Mouse (Mus musculus) limb, embryonic 10.5 days (tissue): ENCODE results near the gene Slc25a1. TPM values are rescaled to one million over a fixed set of nuclear protein-coding genes. Genes with fewer than 3 reads are reported as not detected.

Source experiments
- DNase-seq: peaks from one replicate; pipeline ENCODE4 v3.0.0-alpha.2; 2017; ENCODE audit warnings: low spot score
- H3K27ac ChIP-seq: fragments of 300-500 bp; sonication (generic); 2 replicates; pipeline ENCODE4 v1.5.1; 2016; ENCODE audit warnings: mild to moderate bottlenecking
- H3K27me3 ChIP-seq: fragments of 300-500 bp; sonication (generic); 2 replicates; pipeline ENCODE4 v1.6.1; 2016; ENCODE audit warnings: low read depth, mild to moderate bottlenecking; ENCODE audit not compliant: poor library complexity, severe bottlenecking
- H3K36me3 ChIP-seq: fragments of 300-500 bp; sonication (generic); 2 replicates; pipeline ENCODE4 v1.6.1; 2016; ENCODE audit warnings: mild to moderate bottlenecking, moderate library complexity
- H3K4me1 ChIP-seq: fragments of 300-500 bp; sonication (generic); 2 replicates; pipeline ENCODE4 v1.6.1; 2016
- H3K4me3 ChIP-seq: fragments of 300-500 bp; sonication (generic); 2 replicates; pipeline ENCODE4 v1.5.1; 2016; ENCODE audit warnings: mild to moderate bottlenecking, moderate library complexity
- H3K9me3 ChIP-seq: fragments of 300-500 bp; sonication (generic); replicated peaks from 2 replicates; pipeline ENCODE4 v1.6.1; 2016; ENCODE audit warnings: mild to moderate bottlenecking
- WGBS: fragments of 180-500 bp; shearing (Covaris S2); methylation state at CpG from one replicate; pipeline ENCODE4 v1.1.7; 2016; 5-methylcytosine and 5-hydroxymethylcytosine counted together
- polyA plus RNA-seq: library from polyadenylated mRNA; unstranded; fragments of >200 nt; fragmentation: Nextera tagmentation; extraction: Ambion mirVana; gene quantifications from 2 replicates; pipeline ENCODE4 v1.2.1, GENCODE M21; 2016

The Slc25a1 gene
- polyA plus RNA-seq, 1 experiment from 2014 or later, result 94.2 TPM

DNA sequence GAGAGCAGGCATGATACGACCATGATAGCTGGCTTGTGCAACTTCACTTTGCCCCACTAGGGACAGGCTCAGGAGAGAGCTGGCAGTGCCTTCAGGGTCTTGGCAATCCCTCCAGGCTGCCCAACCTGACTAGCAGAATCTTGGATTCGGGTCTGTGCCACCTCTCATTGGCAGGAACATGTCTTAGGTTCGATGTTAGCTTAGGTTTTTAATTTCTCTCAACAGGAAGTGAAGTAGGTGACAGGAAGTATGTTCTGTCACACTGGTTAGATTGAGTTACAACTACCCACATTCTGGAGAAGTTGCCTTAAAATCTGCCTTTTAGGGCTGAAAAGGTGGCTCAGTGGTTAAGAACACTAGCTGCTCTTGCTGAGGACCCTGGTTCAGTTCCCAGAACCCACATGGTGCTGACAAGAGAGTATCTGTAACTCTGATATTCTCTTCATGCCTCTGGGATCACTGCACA is 6.5 kb upstream of the Slc25a1 start:
- Histone ChIP-seq H3K4me3 (no peak overlapping the region), H3K36me3 (no peaks in the 10 kb centered on the region), H3K27ac (no peak overlapping the region), H3K27me3 (peaks cover 15% of the 10 kb centered on the region), H3K9me3 (no peaks in the 10 kb centered on the region), H3K4me1 (0 out of 2 replicates have a peak, but pooled peaks cover 2% of the 10 kb centered on the region)
- 65% methylated on average over 3 of the region's 3 CpGs for WGBS
- no peak for DNase-seq

- Histone ChIP-seq H3K4me1 (peaks cover 7% of the 10 kb centered on the region), H3K36me3 (no peaks in the 10 kb centered on the region), H3K9me3 (no peaks in the 10 kb centered on the region), H3K27ac (no peak overlapping the region), H3K4me3 (no peak overlapping the region), H3K27me3 (peaks cover 15% of the 10 kb centered on the region)
- no peak for DNase-seq
- 80% methylated on average over 9 of the region's 9 CpGs for WGBS
Measured at GRCm38 (mm10) chr16:17933594-17934444, 5.8 kb upstream of the Slc25a1 start.

- DNase-seq, result no peak
- H3K36me3 ChIP-seq, result no peaks in the 10 kb centered on the region
- peaks cover 19% of the 10 kb centered on the region for H3K4me1 ChIP-seq
- H3K27ac ChIP-seq, result no peak overlapping the region
- no peaks in the 10 kb centered on the region for H3K9me3 ChIP-seq
- H3K27me3 ChIP-seq, result peaks cover 7% of the 10 kb centered on the region
- no peak overlapping the region for H3K4me3 ChIP-seq
- WGBS, result 79% methylated on average over 5 of the region's 5 CpGs
Measured at GRCm38 (mm10) chr16:17931906-17932460, 4.0 kb upstream of the Slc25a1 start.

DNA sequence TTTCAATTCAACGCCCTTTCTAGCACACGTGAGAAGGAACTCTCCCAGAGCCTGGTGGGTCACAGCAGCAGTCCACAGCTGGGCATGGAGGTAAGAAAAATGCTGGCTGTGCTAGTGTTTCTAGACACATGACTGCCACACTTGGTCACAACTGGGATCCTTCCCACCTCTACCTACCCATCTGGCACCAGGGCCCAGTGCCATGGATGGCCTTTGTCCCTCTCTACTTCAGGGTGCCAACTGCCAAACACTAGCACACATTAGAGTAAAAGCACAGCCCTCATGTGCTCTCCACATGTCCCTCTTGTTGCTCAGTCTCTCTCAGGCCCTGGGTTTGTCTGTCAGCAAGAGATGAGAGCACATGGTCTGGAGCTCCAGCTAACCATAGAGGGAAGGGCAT is 1.6 kb upstream of the Slc25a1 start:
- Histone ChIP-seq H3K36me3 (peaks cover 20% of the 10 kb centered on the region), H3K4me1 (peaks cover 29% of the 10 kb centered on the region), H3K27me3 (no peaks in the 10 kb centered on the region), H3K9me3 (no peaks in the 10 kb centered on the region), H3K4me3 (no peak overlapping the region), H3K27ac (no peak overlapping the region)
- DNase-seq, result no peak
- WGBS, result 83% methylated on average over 2 of the region's 2 CpGs

DNA sequence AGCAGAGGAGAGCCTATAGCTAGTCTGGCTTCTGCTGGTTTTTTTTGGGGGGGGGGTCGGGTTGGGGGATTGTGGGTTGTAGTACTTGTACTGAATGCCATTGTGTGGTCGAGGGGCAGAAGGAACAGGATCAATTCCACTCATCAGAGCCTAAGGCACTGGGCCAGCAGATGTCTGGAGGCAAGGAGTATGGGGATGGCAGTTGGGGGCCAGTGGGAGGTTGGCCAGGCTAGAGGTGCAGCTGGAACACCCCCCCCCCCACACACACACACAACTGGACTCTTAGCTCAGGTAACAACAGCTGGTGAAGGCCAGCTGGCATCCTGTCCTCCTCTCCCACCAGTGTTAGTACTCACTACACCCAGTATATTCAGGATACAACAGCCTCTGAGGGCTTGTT is 1.2 kb upstream of the Slc25a1 start:
- 37% methylated on average over 2 of the region's 2 CpGs for WGBS
- Histone ChIP-seq H3K4me1 (peaks cover 29% of the 10 kb centered on the region), H3K36me3 (peaks cover 24% of the 10 kb centered on the region), H3K9me3 (no peaks in the 10 kb centered on the region), H3K27me3 (no peaks in the 10 kb centered on the region), H3K4me3 (peak overlapping the region; percentile 84), H3K27ac (peak overlapping the region; percentile 90)
- no peak for DNase-seq

DNA sequence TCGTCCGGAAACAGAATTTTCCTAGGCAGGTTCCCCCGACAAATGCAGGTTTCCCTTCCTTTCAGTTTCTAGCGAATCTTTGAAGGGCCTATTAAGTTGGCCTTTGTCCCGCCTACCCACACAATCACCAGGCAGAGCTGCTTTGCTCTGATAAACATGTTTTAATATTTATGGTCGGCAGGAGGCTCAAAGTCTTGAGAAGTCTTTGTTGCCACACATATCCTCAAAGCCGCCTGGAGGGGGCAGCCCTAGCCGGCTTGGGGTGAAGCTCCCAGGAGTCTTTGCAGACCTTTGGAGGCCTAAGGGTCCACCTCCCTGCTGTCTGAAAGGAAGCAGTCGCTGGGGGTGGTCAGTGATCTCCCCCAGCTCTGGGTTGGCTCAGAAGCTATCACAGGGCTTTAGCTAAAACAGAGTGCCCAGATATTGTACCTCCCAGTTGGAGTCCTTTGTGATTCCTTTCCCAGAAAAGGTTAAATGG is 647 bp upstream of the Slc25a1 start:
- peak overlapping the region; percentile 84 for H3K4me3 ChIP-seq
- DNase-seq, result peak; percentile 80
- 2% methylated on average over 9 of the region's 9 CpGs for WGBS
- H3K27me3 ChIP-seq, result no peaks in the 10 kb centered on the region
- H3K27ac ChIP-seq, result peak overlapping the region; percentile 90
- peaks cover 29% of the 10 kb centered on the region for H3K4me1 ChIP-seq
- H3K9me3 ChIP-seq, result no peaks in the 10 kb centered on the region
- peaks cover 24% of the 10 kb centered on the region for H3K36me3 ChIP-seq

GRCm38 (mm10) chr16:17927351-17928082 is 502 bp downstream of the Slc25a1 start:
- Histone ChIP-seq H3K27me3 (no peaks in the 10 kb centered on the region), H3K4me1 (peaks cover 36% of the 10 kb centered on the region), H3K9me3 (no peaks in the 10 kb centered on the region), H3K4me3 (peak overlapping the region; percentile 84), H3K36me3 (peaks cover 24% of the 10 kb centered on the region), H3K27ac (peak overlapping the region; percentile 90)
- peak; percentile 78 for DNase-seq
- WGBS, result under 1% methylated on average over 72 of the region's 72 CpGs

- 1% methylated on average over 14 of the region's 14 CpGs for WGBS
- Histone ChIP-seq H3K27ac (peak overlapping the region; percentile 93), H3K4me1 (peaks cover 38% of the 10 kb centered on the region), H3K4me3 (peak overlapping the region; percentile 87), H3K36me3 (peaks cover 24% of the 10 kb centered on the region), H3K9me3 (no peaks in the 10 kb centered on the region), H3K27me3 (peaks cover 39% of the 10 kb centered on the region)
- DNase-seq, result no peak
Measured at GRCm38 (mm10) chr16:17922163-17922538, 5.9 kb downstream of the Slc25a1 start.

DNA sequence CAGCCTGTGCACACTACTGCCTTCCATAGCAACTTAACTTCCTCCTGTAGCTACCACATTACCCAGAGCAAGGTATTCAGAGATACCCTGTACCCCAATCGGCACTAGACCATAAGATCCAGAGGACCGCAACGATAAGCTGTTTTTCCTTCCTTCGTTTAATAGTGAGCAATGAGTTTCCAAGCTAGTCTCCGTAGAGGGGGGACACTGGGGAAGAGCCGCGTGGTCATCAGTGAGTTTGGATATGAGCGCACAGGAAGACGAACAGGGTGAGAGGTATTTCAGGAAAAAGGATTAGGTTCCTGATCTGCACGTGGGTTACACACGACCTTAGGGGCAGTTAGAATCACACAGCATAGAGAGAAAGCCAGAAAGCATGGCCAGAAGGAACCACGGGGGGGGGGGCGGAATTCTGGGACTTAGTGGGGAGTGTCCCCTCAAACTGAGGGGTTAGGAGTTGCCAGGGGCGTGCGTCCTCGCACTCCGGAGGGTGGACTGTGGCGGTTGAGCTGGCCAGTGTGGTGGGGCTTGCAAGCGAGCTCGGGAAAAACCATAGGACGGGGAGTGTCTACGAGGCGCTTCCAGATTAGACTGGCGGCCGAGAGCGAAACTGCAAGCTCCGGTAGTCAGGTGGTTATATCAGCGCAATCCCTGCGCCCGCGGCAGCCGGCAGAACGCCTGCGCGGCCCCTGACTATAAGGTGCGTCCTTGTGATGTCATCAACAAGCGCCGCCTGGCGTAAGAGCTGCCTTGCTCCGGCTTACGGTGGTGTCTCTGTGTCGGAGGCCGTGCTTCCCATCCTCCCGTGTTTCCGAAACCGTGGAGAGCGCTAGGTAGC is 6.5 kb downstream of the Slc25a1 start:
- Histone ChIP-seq H3K4me1 (peaks cover 32% of the 10 kb centered on the region), H3K27me3 (peaks cover 45% of the 10 kb centered on the region), H3K27ac (peak overlapping the region; percentile 93), H3K9me3 (no peaks in the 10 kb centered on the region), H3K36me3 (peaks cover 24% of the 10 kb centered on the region), H3K4me3 (peak overlapping the region; percentile 87)
- WGBS, result 3% methylated on average over 46 of the region's 47 CpGs
- DNase-seq, result peak; percentile 97

DNA sequence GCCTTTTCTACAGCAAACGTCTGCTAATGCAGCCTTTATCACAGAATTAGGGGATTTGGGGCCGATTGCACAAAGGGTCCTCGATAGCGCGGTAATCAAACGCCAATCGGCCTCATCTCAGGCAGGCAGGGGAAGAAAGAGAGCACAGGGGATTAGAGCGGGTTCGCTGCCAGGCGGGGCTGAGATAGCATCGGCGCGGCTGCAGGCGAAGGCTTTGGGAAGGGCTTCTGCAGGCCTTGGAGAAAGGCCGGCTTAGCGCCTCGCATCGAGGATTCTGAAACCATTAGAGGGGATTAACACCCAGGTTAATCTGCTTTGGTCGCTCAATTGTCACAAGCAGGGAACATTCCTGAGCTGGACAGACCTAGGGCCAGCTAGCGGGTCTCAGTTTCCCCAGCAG is 7.4 kb downstream of the Slc25a1 start:
- peaks cover 55% of the 10 kb centered on the region for H3K27me3 ChIP-seq
- no peaks in the 10 kb centered on the region for H3K9me3 ChIP-seq
- peak overlapping the region; percentile 93 for H3K27ac ChIP-seq
- peaks cover 14% of the 10 kb centered on the region for H3K36me3 ChIP-seq
- H3K4me1 ChIP-seq, result peaks cover 27% of the 10 kb centered on the region
- 9% methylated on average over 20 of the region's 20 CpGs for WGBS
- H3K4me3 ChIP-seq, result peak overlapping the region; percentile 29
- peak; percentile 41 for DNase-seq

- Histone ChIP-seq H3K36me3 (no peaks in the 10 kb centered on the region), H3K27ac (peak within 1 kb of the TSS; percentile 57), H3K27me3 (peaks cover 79% of the 10 kb centered on the region), H3K4me3 (peak within 1 kb of the TSS; percentile 52), H3K4me1 (peaks cover 21% of the 10 kb centered on the region), H3K9me3 (no peaks in the 10 kb centered on the region)
- DNase-seq, result peak; percentile 65
- under 1% methylated on average over 90 of the region's 106 CpGs for WGBS
Measured at GRCm38 (mm10) chr16:17914307-17915249, 13.4 kb downstream of the Slc25a1 start, which contains the start of gene Gsc2. TSS of gene Gsc2 (minus strand) at chr16:17915059.
